Mouse (Mus musculus) forebrain, embryonic 14.5 days (tissue): Measurements from ENCODE around the gene Rps15. TPM values are rescaled to one million over a fixed set of nuclear protein-coding genes. Genes with fewer than 3 reads are reported as not detected.
A peak's percentile ranks its signal among the peaks of the same experiment; 100 is the strongest.

Experiments used
- ATAC-seq: fragments of 200-750 bp; cut with Nextera tagmentation; 2 replicates; pipeline ENCODE4 v1.8.0; 2017; ENCODE audit warnings: mild to moderate bottlenecking, moderate library complexity
- DNase-seq: peaks from one replicate; pipeline ENCODE4 v3.0.0-alpha.2; 2015; ENCODE audit warnings: low spot score
- H3K27ac ChIP-seq: fragments of 300-500 bp; sonication (generic); 2 replicates; pipeline ENCODE4 v1.5.1; 2014; ENCODE audit warnings: low read depth, mild to moderate bottlenecking, control low read depth, low read length, moderate library complexity
- H3K27me3 ChIP-seq: fragments of 300-500 bp; sonication (generic); replicated peaks from 2 replicates; pipeline ENCODE4 v1.6.1; 2014; ENCODE audit warnings: low read length, control low read depth, mixed read lengths; ENCODE audit not compliant: control insufficient read depth, insufficient read depth
- H3K36me3 ChIP-seq: fragments of 300-500 bp; sonication (generic); 2 replicates; pipeline ENCODE4 v1.6.1; 2014; ENCODE audit warnings: low read length, control low read depth; ENCODE audit not compliant: control insufficient read depth, insufficient read depth
- H3K4me1 ChIP-seq: fragments of 300-500 bp; sonication (generic); 2 replicates; pipeline ENCODE4 v1.6.1; 2014; ENCODE audit warnings: antibody characterized with exemption, low read length, control low read depth; ENCODE audit not compliant: control insufficient read depth, insufficient read depth
- H3K4me2 ChIP-seq: fragments of 300-500 bp; sonication (generic); 2 replicates; pipeline ENCODE4 v1.6.1; 2014; ENCODE audit warnings: mild to moderate bottlenecking, control low read depth, low read length
- H3K4me3 ChIP-seq: fragments of 300-500 bp; sonication (generic); 2 replicates; pipeline ENCODE4 v1.5.1; 2014; ENCODE audit warnings: low read depth, low read length, control low read depth
- H3K9ac ChIP-seq: fragments of 300-500 bp; sonication (generic); 2 replicates; pipeline ENCODE4 v1.6.1; 2014; ENCODE audit warnings: mild to moderate bottlenecking, low read length, control low read depth, moderate library complexity
- H3K9me3 ChIP-seq: fragments of 300-500 bp; sonication (generic); replicated peaks from 2 replicates; pipeline ENCODE4 v1.6.1; 2016; ENCODE audit warnings: low read length, control low read depth, mixed read lengths; ENCODE audit not compliant: control insufficient read depth
- WGBS: fragments of 180-500 bp; shearing (Covaris S2); extraction: QIAGEN DNeasy Blood & Tissue Kit; methylation state at CpG from one replicate; pipeline ENCODE4 v1.1.7; 2014; 5-methylcytosine and 5-hydroxymethylcytosine counted together
- polyA plus RNA-seq: library from polyadenylated mRNA; unstranded; fragments of >200 nt; fragmentation: Nextera tagmentation; extraction: Ambion mirVana; gene quantifications from 2 replicates; pipeline ENCODE4 v1.2.1, GENCODE M21; 2014

Gene Rps15
- polyA plus RNA-seq, 1 experiment from 2014 or later: 922 TPM

GRCm38 (mm10) chr10:80259463-80259805, 32.8 kb upstream of the Rps15 start:
- H3K36me3 ChIP-seq: peaks cover 47% of the 10 kb centered on the region
- no peak for ATAC-seq
- H3K9ac ChIP-seq: 0 out of 2 replicates have a peak overlapping the region, but pooled peaks have one; percentile 68
- H3K4me1 ChIP-seq: peaks cover 22% of the 10 kb centered on the region
- peak overlapping the region; percentile 76 for H3K4me2 ChIP-seq
- no peaks in the 10 kb centered on the region for H3K9me3 ChIP-seq
- H3K4me3 ChIP-seq: no peak overlapping the region
- no peak overlapping the region for H3K27ac ChIP-seq
- DNase-seq: no peak
- 82% methylated on average over 6 of the region's 6 CpGs for WGBS
- H3K27me3 ChIP-seq: no peaks in the 10 kb centered on the region

- no peaks in the 10 kb centered on the region for H3K27me3 ChIP-seq
- peak overlapping the region; percentile 76 for H3K4me2 ChIP-seq
- DNase-seq (peak; percentile 55), ATAC-seq (no peak)
- 7% methylated on average over 19 of the region's 19 CpGs for whole genome bisulfite sequencing
- no peaks in the 10 kb centered on the region for H3K9me3 ChIP-seq
- peak overlapping the region; percentile 68 for H3K9ac ChIP-seq
- peaks cover 22% of the 10 kb centered on the region for H3K4me1 ChIP-seq
- H3K27ac ChIP-seq: peak overlapping the region; percentile 87
- H3K4me3 ChIP-seq: peak overlapping the region; percentile 36
- H3K36me3 ChIP-seq: peaks cover 41% of the 10 kb centered on the region
These were observed 32.2 kb upstream of the Rps15 start for GRCm38 (mm10) chr10:80259861-80260641.

GRCm38 (mm10) chr10:80260642-80261584, 31.3 kb upstream of the Rps15 start, which contains the start of the genes Gamt and Dazap1:
Gene Gamt (minus strand): TSS chr10:80261012.
Gene Dazap1 (plus strand): TSS chr10:80261486.
- H3K4me1 ChIP-seq: peaks cover 26% of the 10 kb centered on the region
- peak within 1 kb of the TSS; percentile 87 for H3K27ac ChIP-seq
- peak; percentile 80 for ATAC-seq
- peak within 1 kb of the TSS; percentile 76 for H3K4me2 ChIP-seq
- H3K4me3 ChIP-seq: peak within 1 kb of the TSS; percentile 36
- peak within 1 kb of the TSS; percentile 68 for H3K9ac ChIP-seq
- no peaks in the 10 kb centered on the region for H3K27me3 ChIP-seq
- peak; percentile 96 for DNase-seq
- no peaks in the 10 kb centered on the region for H3K9me3 ChIP-seq
- under 1% methylated on average over 49 of the region's 49 CpGs for WGBS
- peaks cover 32% of the 10 kb centered on the region for H3K36me3 ChIP-seq

GRCm38 (mm10) chr10:80261585-80261968, 30.7 kb upstream of the Rps15 start:
- Histone ChIP-seq H3K9ac (peak overlapping the region; percentile 56), H3K4me3 (peak overlapping the region; percentile 36), H3K9me3 (no peaks in the 10 kb centered on the region), H3K27ac (peak overlapping the region; percentile 87), H3K4me1 (peaks cover 32% of the 10 kb centered on the region), H3K27me3 (no peaks in the 10 kb centered on the region), H3K4me2 (peak overlapping the region; percentile 76), H3K36me3 (peaks cover 25% of the 10 kb centered on the region)
- under 1% methylated on average over 14 of the region's 14 CpGs for WGBS
- ATAC-seq (peak; percentile 52), DNase-seq (peak; percentile 91)

GRCm38 (mm10) chr10:80262169-80262568, 30.1 kb upstream of the Rps15 start:
- 70% methylated on average over 12 of the region's 12 CpGs for WGBS
- H3K4me3 ChIP-seq: no peak overlapping the region
- no peak overlapping the region for H3K9ac ChIP-seq
- no peak for DNase-seq
- H3K4me2 ChIP-seq: peak overlapping the region; percentile 76; the same call in 1 of the 2 replicates
- no peak overlapping the region for H3K27ac ChIP-seq
- H3K36me3 ChIP-seq: peaks cover 19% of the 10 kb centered on the region; the same call in 1 of the 2 replicates
- no peak for ATAC-seq
- no peaks in the 10 kb centered on the region for H3K27me3 ChIP-seq
- H3K4me1 ChIP-seq: peaks cover 38% of the 10 kb centered on the region
- no peaks in the 10 kb centered on the region for H3K9me3 ChIP-seq

- H3K4me2 ChIP-seq: no peak overlapping the region
- DNase-seq (no peak), ATAC-seq (no peak)
- no peak overlapping the region for H3K27ac ChIP-seq
- H3K4me1 ChIP-seq: peaks cover 45% of the 10 kb centered on the region
- H3K36me3 ChIP-seq: peaks cover 19% of the 10 kb centered on the region; the same call in 1 of the 2 replicates
- H3K9ac ChIP-seq: no peak overlapping the region
- WGBS: 92% methylated on average over 10 of the region's 10 CpGs
- H3K27me3 ChIP-seq: no peaks in the 10 kb centered on the region
- H3K4me3 ChIP-seq: no peak overlapping the region
- H3K9me3 ChIP-seq: no peaks in the 10 kb centered on the region
These were observed 29.4 kb upstream of the Rps15 start for GRCm38 (mm10) chr10:80262776-80263365.

GRCm38 (mm10) chr10:80264341-80265148, 27.7 kb upstream of the Rps15 start:
- Histone ChIP-seq H3K27me3 (no peaks in the 10 kb centered on the region), H3K4me3 (peak overlapping the region; percentile 77), H3K9me3 (no peaks in the 10 kb centered on the region), H3K4me2 (peak overlapping the region; percentile 64), H3K9ac (peak overlapping the region; percentile 99), H3K27ac (peak overlapping the region; percentile 63; the same call in 1 of the 2 replicates), H3K36me3 (peaks cover 9% of the 10 kb centered on the region; the same call in 1 of the 2 replicates), H3K4me1 (peaks cover 45% of the 10 kb centered on the region)
- DNase-seq (peak; percentile 100), ATAC-seq (peak; percentile 77)
- 2% methylated on average over 81 of the region's 81 CpGs for WGBS

- no peak for ATAC-seq
- no peak for DNase-seq
- under 1% methylated on average over 17 of the region's 18 CpGs for WGBS
- Histone ChIP-seq H3K9ac (peak overlapping the region; percentile 99), H3K27ac (peak overlapping the region; percentile 63; the same call in 1 of the 2 replicates), H3K4me3 (peak overlapping the region; percentile 77), H3K4me2 (peak overlapping the region; percentile 58), H3K36me3 (peaks cover 9% of the 10 kb centered on the region; the same call in 1 of the 2 replicates), H3K9me3 (no peaks in the 10 kb centered on the region), H3K4me1 (peaks cover 39% of the 10 kb centered on the region), H3K27me3 (no peaks in the 10 kb centered on the region)
These were observed 27.1 kb upstream of the Rps15 start for GRCm38 (mm10) chr10:80265149-80265486.
